Mouse (Mus musculus) kidney, embryonic 15.5 days (tissue): ENCODE results near the gene Cdk15. TPM values are rescaled to one million over a fixed set of nuclear protein-coding genes. Genes with fewer than 3 reads are reported as not detected.
A peak's percentile ranks its signal among the peaks of the same experiment; 100 is the strongest.

Source experiments
- ATAC-seq: fragments of 200-750 bp; cut with Nextera tagmentation; replicated peaks from 2 replicates; pipeline ENCODE4 v1.8.0; 2017; ENCODE audit warnings: moderate TSS enrichment; ENCODE audit not compliant: low FRiP score
- H3K27ac ChIP-seq: fragments of 300-500 bp; sonication (generic); 2 replicates; pipeline ENCODE4 v1.5.1; 2015; ENCODE audit warnings: mild to moderate bottlenecking, inconsistent platforms
- H3K27me3 ChIP-seq: fragments of 300-500 bp; sonication (generic); 2 replicates; pipeline ENCODE4 v1.6.1; 2015; ENCODE audit warnings: inconsistent platforms
- H3K36me3 ChIP-seq: fragments of 300-500 bp; sonication (generic); 2 replicates; pipeline ENCODE4 v1.6.1; 2015; ENCODE audit warnings: inconsistent platforms
- H3K4me1 ChIP-seq: fragments of 300-500 bp; sonication (generic); 2 replicates; pipeline ENCODE4 v1.6.1; 2015; ENCODE audit warnings: inconsistent platforms
- H3K4me2 ChIP-seq: fragments of 300-500 bp; sonication (generic); 2 replicates; pipeline ENCODE4 v1.6.1; 2015; ENCODE audit warnings: moderate library complexity, mild to moderate bottlenecking, inconsistent platforms
- H3K4me3 ChIP-seq: fragments of 300-500 bp; sonication (generic); replicated peaks from 2 replicates; pipeline ENCODE4 v1.5.1; 2015; ENCODE audit warnings: mild to moderate bottlenecking, inconsistent platforms
- H3K9ac ChIP-seq: fragments of 300-500 bp; sonication (generic); 2 replicates; pipeline ENCODE4 v1.6.1; 2015; ENCODE audit warnings: mild to moderate bottlenecking, inconsistent platforms
- H3K9me3 ChIP-seq: fragments of 300-500 bp; sonication (generic); replicated peaks from 2 replicates; pipeline ENCODE4 v1.6.1; 2016; ENCODE audit warnings: inconsistent platforms
- whole genome bisulfite sequencing: fragments of 180-500 bp; shearing (Covaris S2); methylation state at CpG from one replicate; pipeline ENCODE4 v1.1.7; 2015; ENCODE audit warnings: mixed read lengths; 5-methylcytosine and 5-hydroxymethylcytosine counted together
- polyA plus RNA-seq: library from polyadenylated mRNA; unstranded; fragments of >200 nt; fragmentation: Nextera tagmentation; extraction: Ambion mirVana; gene quantifications from 2 replicates; pipeline ENCODE4 v1.2.1, GENCODE M21; 2015

The Cdk15 gene
- polyA plus RNA-seq, 1 experiment from 2014 or later: 0.74 TPM

DNA sequence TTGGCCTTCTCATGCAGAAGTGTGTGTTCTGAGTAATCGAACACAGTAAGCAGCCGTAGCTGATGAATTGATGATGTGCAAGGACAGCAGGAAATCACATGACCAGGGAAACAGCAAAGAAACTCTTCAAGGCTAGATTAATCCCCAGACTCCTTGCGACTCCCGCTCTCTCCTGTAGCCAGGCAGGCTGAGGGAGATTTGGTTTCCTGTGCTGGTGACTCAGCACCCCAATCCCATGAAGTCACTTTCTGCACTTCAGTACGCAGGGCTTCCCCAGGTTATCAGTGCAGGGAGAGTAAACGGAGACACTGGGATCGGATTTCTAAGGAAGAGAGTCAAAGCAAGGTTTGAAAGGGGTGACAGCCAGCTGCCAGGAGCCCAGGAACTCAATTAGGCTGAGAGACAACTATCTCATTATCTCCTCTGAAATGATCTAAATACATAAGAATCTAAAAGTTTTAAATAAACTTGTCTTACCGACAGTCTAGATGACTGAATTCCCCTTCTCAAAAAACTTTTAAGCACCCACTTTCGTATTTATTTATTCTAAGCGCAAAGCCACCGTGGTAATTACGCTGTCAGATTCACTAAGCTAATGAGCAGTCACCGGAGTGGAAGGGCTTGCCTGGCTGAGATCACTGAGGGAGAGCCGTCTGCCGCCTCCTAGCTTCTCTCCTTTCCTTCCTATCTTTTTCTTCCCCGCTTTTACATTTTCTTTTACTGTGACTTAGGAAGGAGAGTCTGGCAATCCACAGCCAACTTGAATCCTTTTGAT lies 84.3 kb downstream of the Cdk15 start:
- peak; percentile 85 for ATAC-seq
- peak overlapping the region; percentile 45 for H3K27ac ChIP-seq
- no peaks in the 10 kb centered on the region for H3K9me3 ChIP-seq
- no peak overlapping the region for H3K4me3 ChIP-seq
- H3K27me3 ChIP-seq: no peaks in the 10 kb centered on the region
- peaks cover 17% of the 10 kb centered on the region for H3K4me1 ChIP-seq
- no peak overlapping the region for H3K9ac ChIP-seq
- 5% methylated on average over 16 of the region's 16 CpGs for WGBS
- H3K4me2 ChIP-seq: peak overlapping the region; percentile 48
- H3K36me3 ChIP-seq: no peaks in the 10 kb centered on the region

DNA sequence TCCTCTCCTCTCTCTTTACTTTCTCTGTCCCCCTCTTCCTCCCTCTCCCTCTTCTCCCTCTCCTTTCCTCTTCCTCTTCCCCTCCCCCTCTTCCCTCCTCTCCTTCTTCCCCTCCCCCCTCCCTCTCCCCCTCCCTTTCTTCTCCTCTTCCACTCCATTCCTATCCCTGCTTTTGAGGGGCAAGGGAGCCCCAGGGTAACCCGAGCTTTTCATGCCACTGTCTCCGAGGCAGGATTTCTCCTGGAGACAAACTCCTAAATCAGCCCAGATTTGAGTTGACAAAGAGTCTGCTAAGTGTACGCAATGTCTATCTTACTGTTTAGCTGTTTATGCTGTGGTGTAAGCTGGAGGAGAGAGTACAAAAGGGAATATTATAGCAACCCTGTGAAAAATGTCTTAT lies 85.0 kb downstream of the Cdk15 start:
- no peak for ATAC-seq
- H3K9ac ChIP-seq: no peak overlapping the region
- WGBS: 14% methylated on average over 3 of the region's 3 CpGs
- H3K4me2 ChIP-seq: no peak overlapping the region
- H3K4me3 ChIP-seq: no peak overlapping the region
- H3K27me3 ChIP-seq: no peaks in the 10 kb centered on the region
- H3K36me3 ChIP-seq: no peaks in the 10 kb centered on the region
- peaks cover 17% of the 10 kb centered on the region for H3K4me1 ChIP-seq
- H3K9me3 ChIP-seq: no peaks in the 10 kb centered on the region
- 0 out of 2 replicates have a peak overlapping the region, but pooled peaks have one; percentile 28 for H3K27ac ChIP-seq

DNA sequence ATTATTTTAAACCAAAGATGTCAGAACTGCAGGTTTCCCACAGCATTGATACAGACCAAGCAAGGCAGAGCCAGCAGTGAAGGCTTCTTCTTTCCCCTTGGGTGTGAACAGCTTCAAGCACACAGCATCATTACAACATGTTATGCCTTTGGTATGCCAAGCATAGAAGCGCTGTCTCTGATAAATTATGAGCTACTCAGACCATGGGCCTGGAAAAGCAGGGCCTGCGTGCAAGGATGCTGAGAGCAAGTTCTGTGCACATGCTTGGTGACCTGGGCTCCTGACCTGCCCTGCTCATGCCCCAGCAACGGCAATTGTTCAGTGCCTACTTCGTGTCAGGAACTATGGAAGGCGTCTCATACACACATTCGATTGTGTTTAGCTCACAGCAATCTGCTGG lies 85.4 kb downstream of the Cdk15 start:
- H3K4me1 ChIP-seq: peaks cover 17% of the 10 kb centered on the region
- 0 out of 2 replicates have a peak overlapping the region, but pooled peaks have one; percentile 28 for H3K27ac ChIP-seq
- no peak overlapping the region for H3K4me2 ChIP-seq
- H3K9ac ChIP-seq: no peak overlapping the region
- no peak for ATAC-seq
- no peaks in the 10 kb centered on the region for H3K36me3 ChIP-seq
- no peak overlapping the region for H3K4me3 ChIP-seq
- WGBS: 50% methylated on average over 6 of the region's 6 CpGs
- H3K27me3 ChIP-seq: no peaks in the 10 kb centered on the region
- H3K9me3 ChIP-seq: no peaks in the 10 kb centered on the region

DNA sequence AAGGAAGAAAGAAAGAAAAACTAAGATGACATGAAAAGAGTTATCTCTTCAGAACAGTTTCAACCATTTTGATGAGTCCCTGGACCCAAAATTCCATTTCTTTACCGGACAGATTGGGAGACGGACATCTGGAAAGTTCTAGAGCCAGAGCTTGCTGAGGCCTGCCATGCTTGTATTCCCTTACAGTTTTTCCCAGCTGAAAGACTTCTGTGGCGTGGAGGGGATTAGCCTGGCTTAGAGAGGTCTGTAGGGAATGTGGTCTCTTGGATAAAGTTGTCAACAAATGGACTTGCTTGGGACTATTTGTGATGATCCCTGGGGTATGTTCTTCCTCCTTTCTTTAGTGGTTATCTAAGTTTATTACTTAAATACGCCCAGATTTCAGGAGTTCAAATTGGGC lies 96.0 kb downstream of the Cdk15 start:
- no peak overlapping the region for H3K4me3 ChIP-seq
- no peak overlapping the region for H3K4me2 ChIP-seq
- no peak for ATAC-seq
- 88% methylated on average over 4 of the region's 4 CpGs for WGBS
- H3K27me3 ChIP-seq: no peaks in the 10 kb centered on the region
- no peaks in the 10 kb centered on the region for H3K36me3 ChIP-seq
- H3K4me1 ChIP-seq: no peaks in the 10 kb centered on the region
- H3K9me3 ChIP-seq: no peaks in the 10 kb centered on the region
- H3K27ac ChIP-seq: no peak overlapping the region
- no peak overlapping the region for H3K9ac ChIP-seq

DNA sequence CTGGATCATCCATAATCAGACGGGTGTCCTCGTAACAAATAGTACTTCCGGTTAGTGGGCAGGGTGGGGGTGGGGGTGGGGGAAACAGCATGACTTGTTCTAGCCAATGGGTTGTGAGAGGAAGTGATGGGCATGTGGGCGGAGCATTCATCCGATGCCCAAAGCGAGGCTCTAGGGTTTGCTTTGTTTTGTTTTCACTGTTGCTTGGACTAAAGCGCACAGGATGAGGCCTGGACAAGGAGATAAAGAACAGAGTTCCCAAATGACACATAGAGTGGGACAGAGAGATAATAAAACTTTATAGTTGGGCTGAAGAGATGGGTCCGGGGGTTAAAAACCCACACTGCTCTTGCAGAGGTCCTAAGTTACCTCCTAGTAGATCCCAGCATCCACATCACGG lies 98.7 kb downstream of the Cdk15 start:
- H3K4me3 ChIP-seq: no peak overlapping the region
- no peaks in the 10 kb centered on the region for H3K27me3 ChIP-seq
- no peak overlapping the region for H3K27ac ChIP-seq
- no peaks in the 10 kb centered on the region for H3K4me1 ChIP-seq
- no peak for ATAC-seq
- WGBS: 77% methylated on average over 9 of the region's 9 CpGs
- no peaks in the 10 kb centered on the region for H3K36me3 ChIP-seq
- H3K9ac ChIP-seq: no peak overlapping the region
- no peaks in the 10 kb centered on the region for H3K9me3 ChIP-seq
- no peak overlapping the region for H3K4me2 ChIP-seq

DNA sequence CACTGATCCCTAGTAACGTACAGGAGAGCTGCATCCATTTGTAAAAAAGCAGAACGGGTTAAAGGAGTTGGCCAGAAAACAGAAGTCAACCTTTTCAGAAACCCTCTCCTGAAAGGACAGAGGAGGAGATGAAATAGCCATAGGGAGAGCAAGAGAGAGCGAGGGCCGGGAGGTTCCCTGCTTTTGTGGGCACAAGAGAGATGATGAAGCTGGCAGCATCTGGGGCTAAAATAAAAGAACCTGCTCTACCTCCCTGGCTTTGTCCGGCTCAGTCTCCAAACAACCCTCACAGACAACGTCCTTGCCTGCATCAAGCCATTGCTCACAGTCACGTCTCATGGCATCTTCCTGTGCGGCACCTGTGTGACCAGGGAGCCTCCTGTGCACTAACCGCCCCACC lies 102.4 kb downstream of the Cdk15 start:
- Histone ChIP-seq H3K9ac (no peak overlapping the region), H3K36me3 (no peaks in the 10 kb centered on the region), H3K4me1 (no peaks in the 10 kb centered on the region), H3K4me2 (no peak overlapping the region), H3K4me3 (no peak overlapping the region), H3K27me3 (no peaks in the 10 kb centered on the region), H3K9me3 (no peaks in the 10 kb centered on the region), H3K27ac (no peak overlapping the region)
- WGBS: 90% methylated on average over 9 of the region's 9 CpGs
- no peak for ATAC-seq

DNA sequence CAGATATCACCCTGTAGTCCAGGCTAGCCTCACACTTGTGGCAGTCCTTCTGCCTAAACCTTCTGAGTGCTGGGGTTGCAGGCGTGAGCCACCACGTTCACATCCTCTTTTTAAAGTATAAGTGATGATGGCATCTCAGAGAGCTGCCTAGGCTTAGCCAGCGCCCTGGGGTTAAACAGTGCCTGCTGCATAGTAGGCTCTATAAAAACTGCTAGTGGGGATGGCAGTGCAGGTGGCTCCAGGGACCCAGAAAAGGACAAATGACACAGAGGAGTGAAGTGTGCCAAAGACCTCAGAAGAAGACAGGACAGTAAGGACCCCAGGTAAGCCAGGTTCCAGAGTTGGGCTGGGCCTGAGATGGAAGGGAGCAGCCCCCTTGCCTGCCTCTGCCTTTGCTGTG lies 104.1 kb downstream of the Cdk15 start:
- no peak for ATAC-seq
- Histone ChIP-seq H3K4me3 (no peak overlapping the region), H3K36me3 (no peaks in the 10 kb centered on the region), H3K27ac (no peak overlapping the region), H3K9me3 (no peaks in the 10 kb centered on the region), H3K4me2 (no peak overlapping the region), H3K9ac (no peak overlapping the region), H3K27me3 (no peaks in the 10 kb centered on the region), H3K4me1 (no peaks in the 10 kb centered on the region)
- WGBS: 82% methylated on average over 3 of the region's 3 CpGs

DNA sequence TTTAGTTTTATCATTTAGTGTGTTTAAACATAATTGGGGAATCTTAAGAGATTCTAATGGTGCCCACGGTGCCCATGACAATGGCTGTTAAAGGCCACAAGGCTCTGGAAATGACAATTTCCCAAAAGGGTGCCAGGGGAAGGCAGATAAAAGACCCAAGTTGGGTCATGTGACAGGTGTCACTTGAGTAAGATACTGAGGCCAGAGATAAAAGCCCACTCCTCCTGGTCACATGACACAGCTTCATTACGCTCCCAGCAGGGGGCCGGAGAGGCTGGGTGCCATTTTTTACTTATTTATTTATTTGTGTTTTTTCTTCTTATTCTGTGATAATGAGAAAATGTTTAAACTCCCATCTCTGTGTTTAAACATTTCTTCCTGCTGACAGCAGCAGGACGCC lies 104.8 kb downstream of the Cdk15 start:
- Histone ChIP-seq H3K4me3 (no peak overlapping the region), H3K4me1 (no peaks in the 10 kb centered on the region), H3K27me3 (no peaks in the 10 kb centered on the region), H3K4me2 (no peak overlapping the region), H3K9me3 (no peaks in the 10 kb centered on the region), H3K9ac (no peak overlapping the region), H3K36me3 (no peaks in the 10 kb centered on the region), H3K27ac (no peak overlapping the region)
- 63% methylated on average over 4 of the region's 4 CpGs for WGBS
- ATAC-seq: no peak

DNA sequence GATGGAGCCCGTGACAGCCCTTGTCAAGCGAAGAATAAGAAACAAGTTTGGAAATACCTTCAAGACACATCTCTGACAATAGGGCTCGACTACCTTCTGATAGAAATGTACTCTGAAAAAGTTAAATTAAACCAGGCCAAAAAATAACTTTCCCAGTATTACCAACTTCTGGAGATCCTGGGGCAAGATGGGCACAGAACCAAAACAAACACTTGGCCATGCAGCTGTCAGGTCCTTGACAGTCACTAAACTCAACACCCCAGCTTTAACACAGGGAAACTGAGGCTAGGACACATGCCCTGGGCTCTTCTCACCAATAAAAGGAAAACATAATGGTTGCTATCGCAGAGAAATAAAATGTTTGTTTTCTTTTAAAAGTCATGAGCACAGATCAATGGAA lies 105.3 kb downstream of the Cdk15 start:
- no peaks in the 10 kb centered on the region for H3K9me3 ChIP-seq
- H3K27ac ChIP-seq: no peak overlapping the region
- no peak for ATAC-seq
- no peak overlapping the region for H3K4me2 ChIP-seq
- H3K36me3 ChIP-seq: no peaks in the 10 kb centered on the region
- WGBS: 74% methylated on average over 4 of the region's 4 CpGs
- no peaks in the 10 kb centered on the region for H3K4me1 ChIP-seq
- no peak overlapping the region for H3K9ac ChIP-seq
- no peak overlapping the region for H3K4me3 ChIP-seq
- 0 out of 2 replicates have a peak, but pooled peaks cover 2% of the 10 kb centered on the region for H3K27me3 ChIP-seq

DNA sequence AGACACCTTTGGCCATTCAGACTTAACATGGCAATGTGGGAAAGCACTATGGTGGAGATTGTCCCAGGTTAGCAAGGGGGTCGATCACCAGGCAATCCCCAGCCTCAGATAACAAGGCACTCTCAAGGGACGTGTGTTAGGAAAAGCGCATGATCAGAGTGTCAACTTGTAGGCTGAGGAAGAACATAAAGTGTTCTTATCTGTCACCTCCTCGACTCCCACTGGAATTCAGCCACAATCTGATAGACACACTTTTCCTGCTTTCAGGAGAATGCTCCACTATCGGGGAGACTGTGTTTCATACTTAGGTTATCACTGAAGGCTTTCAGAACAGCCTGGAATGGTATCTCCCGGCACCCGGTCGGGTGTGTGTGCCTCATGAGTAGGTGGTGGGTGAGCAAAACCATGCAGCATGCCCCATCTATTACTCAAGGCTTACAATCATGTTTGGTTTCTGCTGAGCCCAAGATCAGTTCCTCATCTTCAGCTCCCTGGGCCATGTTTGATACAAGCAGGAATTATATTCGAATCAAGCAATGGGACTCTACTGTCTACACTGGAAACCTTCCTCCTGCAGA lies 107.8 kb downstream of the Cdk15 start:
- Histone ChIP-seq H3K9ac (no peak overlapping the region), H3K27me3 (0 out of 2 replicates have a peak, but pooled peaks cover 8% of the 10 kb centered on the region), H3K4me3 (no peak overlapping the region), H3K4me1 (peaks cover 23% of the 10 kb centered on the region), H3K4me2 (no peak overlapping the region), H3K9me3 (no peaks in the 10 kb centered on the region), H3K27ac (no peak overlapping the region), H3K36me3 (no peaks in the 10 kb centered on the region)
- 71% methylated on average over 9 of the region's 9 CpGs for WGBS
- ATAC-seq: no peak

DNA sequence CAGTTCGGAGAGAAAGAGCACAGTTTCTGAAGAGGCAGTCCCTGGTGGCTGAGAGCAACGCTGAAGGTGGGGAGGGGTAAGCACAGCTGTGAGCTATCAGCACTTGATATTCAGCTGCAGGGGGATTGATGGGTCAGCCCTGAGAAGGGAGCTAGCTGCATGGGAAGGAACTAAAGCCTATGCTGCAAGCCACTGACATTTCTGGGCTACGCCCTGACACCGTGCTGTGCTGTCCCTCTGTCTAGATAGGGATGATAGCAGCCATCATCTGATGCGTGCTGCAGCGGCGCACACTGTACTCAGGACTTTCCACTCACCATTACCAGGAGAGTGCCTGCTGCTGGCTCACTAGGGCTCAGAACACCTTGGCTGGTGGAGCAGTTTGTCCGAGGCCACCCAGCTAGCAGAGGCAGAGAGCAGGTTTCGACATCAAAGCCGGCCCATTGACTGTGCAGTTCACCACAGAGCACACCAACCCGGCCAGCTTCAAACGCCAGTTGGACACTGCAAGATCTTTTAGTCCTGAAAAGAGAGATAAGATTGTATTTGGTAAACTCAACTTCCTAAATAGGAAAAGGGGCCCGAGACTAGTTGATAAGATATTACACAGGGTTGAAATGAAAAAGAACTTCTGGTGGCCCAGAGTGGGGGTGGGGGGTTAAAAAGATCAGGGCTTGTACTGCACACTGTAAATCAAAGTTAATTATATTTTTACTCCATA lies 111.4 kb downstream of the Cdk15 start:
- Histone ChIP-seq H3K27ac (peak overlapping the region; percentile 80), H3K27me3 (0 out of 2 replicates have a peak, but pooled peaks cover 8% of the 10 kb centered on the region), H3K4me2 (peak overlapping the region; percentile 40), H3K9ac (no peak overlapping the region), H3K4me1 (peaks cover 23% of the 10 kb centered on the region), H3K36me3 (no peaks in the 10 kb centered on the region), H3K9me3 (no peaks in the 10 kb centered on the region), H3K4me3 (no peak overlapping the region)
- WGBS: 12% methylated on average over 13 of the region's 13 CpGs
- peak; percentile 81 for ATAC-seq

DNA sequence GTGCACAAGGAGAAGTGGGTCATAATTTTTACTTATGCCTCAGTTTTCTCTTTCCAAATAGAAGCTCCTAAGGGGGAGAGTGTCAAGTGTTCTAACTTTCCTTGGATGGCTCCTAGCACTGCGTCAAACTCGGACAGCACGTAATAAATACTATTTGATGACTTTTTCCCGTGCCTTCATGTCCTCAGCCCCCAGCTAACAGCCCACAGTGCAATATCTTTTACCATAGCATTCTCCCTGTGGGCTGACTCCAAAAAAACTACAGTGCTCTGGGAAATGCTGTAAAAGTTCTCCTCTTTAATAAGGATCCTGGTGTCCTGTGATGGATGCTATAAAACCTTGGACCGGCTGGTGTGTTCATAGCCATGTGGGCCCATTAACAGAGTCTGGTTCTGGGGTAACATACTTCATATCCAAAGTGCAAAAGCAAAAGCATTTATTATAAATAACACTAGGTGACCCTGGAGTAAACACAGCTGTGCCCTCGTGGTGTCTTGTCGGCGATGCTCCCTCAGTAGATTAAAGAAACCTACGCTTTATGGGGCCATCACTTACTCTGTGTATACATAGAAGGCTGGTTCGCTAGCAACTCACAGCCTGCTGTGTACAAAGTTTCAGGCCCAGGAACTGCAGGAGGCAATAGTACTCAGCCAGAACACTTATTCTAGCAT lies 112.1 kb downstream of the Cdk15 start:
- Histone ChIP-seq H3K36me3 (no peaks in the 10 kb centered on the region), H3K9ac (no peak overlapping the region), H3K4me1 (peaks cover 23% of the 10 kb centered on the region), H3K9me3 (no peaks in the 10 kb centered on the region), H3K4me3 (no peak overlapping the region), H3K27ac (peak overlapping the region; percentile 70), H3K27me3 (0 out of 2 replicates have a peak, but pooled peaks cover 8% of the 10 kb centered on the region), H3K4me2 (peak overlapping the region; percentile 2; the same call in 1 of the 2 replicates)
- ATAC-seq: peak; percentile 50
- 17% methylated on average over 10 of the region's 10 CpGs for WGBS
